Mouse (Mus musculus): ENCODE measurements around the gene Smoc1. TPM values are rescaled to one million over a fixed set of nuclear protein-coding genes. Genes with fewer than 3 reads are reported as not detected.

The Smoc1 gene
- polyA plus RNA-seq, 1 experiment = 2.9 TPM

DNA sequence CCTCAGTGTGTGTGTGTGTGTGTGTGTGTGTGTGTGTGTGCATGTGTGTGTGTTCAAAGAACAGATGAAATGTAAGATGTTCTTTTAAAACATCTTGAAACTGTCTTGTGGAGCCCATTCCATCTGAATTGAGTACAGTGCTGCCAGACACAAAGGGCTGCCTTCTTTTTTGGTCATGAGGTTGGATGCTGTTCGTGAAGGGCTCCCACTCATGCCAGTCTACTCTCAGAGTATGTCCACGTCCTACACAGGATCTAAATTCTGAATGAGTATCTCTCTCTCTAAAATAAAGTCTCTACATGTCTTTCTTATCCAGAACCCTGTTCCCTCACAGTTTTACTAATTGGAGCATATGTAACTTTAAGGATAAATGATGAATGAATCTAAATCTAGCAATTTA lies 182.0 kb downstream of the Smoc1 start:
- Histone ChIP-seq H3K27ac (ENCODE audit: insufficient read depth, low read depth, low read length) (no peak overlapping the region), H3K27me3 (replicated peaks; ENCODE audit: control insufficient read depth, insufficient read depth, low read length) (no peaks in the 10 kb centered on the region), H3K36me3 (ENCODE audit: control insufficient read depth, insufficient read depth, low read length) (no peaks in the 10 kb centered on the region), H3K4me3 (ENCODE audit: insufficient read depth, low read depth, low read length) (no peak overlapping the region), H3K4me1 (ENCODE audit: control insufficient read depth, insufficient read depth, low read length) (no peaks in the 10 kb centered on the region)
- 47% methylated on average over 2 of the region's 2 CpGs for WGBS
- TF ChIP-seq POLR2A (IDR thresholded peaks at IDR 0.05; ENCODE audit: low read depth, low read length) = no peak
- TF ChIP-seq CTCF (conservative IDR thresholded peaks at IDR 0.05; ENCODE audit: insufficient read depth, insufficient read length, low read depth, low read length) = no peak
- DNase-seq = no peak

DNA sequence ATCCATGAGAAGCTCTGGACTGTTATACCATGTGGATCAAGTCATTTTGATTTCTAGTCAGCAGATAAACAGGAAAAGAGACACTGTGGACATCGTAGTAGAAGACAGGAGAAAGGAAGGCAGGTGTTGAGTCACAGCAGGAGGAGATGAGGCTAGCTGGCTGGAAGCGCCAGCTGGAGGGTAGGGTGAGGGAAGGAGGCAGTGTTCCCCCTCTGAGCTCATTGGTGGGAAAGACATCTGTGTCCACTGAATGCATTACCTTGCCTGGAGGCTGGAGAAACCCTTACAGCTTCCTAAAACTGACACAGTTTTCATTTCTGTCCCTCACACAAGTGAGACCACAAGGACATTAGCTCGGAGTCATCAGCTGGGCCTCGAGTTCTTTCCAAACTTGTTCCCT lies 192.7 kb downstream of the Smoc1 start:
- H3K4me1 ChIP-seq (ENCODE audit: control insufficient read depth, insufficient read depth, low read length) = no peaks in the 10 kb centered on the region
- no peak for TF ChIP-seq POLR2A (IDR thresholded peaks at IDR 0.05; ENCODE audit: low read depth, low read length)
- no peak for TF ChIP-seq CTCF (conservative IDR thresholded peaks at IDR 0.05; ENCODE audit: insufficient read depth, insufficient read length, low read depth, low read length)
- WGBS = 63% methylated on average over 4 of the region's 4 CpGs
- H3K27ac ChIP-seq (ENCODE audit: insufficient read depth, low read depth, low read length) = no peak overlapping the region
- no peak for DNase-seq
- H3K4me3 ChIP-seq (ENCODE audit: insufficient read depth, low read depth, low read length) = no peak overlapping the region
- H3K36me3 ChIP-seq (ENCODE audit: control insufficient read depth, insufficient read depth, low read length) = no peaks in the 10 kb centered on the region
- no peaks in the 10 kb centered on the region for H3K27me3 ChIP-seq (replicated peaks; ENCODE audit: control insufficient read depth, insufficient read depth, low read length)

DNA sequence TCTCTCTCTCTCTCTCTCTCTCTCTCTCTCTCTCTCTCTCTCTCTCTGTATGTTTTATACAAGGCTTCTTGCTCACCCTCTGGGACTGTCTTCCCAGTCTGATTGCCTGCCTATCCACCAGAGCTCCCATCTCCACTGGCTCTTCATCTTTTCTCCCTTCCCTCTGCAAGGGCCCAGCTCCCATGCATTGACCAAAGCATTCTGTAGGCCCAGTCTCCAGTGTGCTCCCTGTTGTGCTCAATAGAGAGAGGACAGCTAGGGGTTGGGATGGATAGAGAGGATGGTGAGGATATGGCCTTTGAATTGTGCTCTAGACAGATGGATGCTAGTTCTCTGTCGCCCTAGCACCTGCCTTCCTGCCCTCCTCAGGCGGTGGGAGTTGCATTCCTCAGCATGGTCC lies 196.7 kb downstream of the Smoc1 start:
- Histone ChIP-seq H3K27me3 (replicated peaks; ENCODE audit: control insufficient read depth, insufficient read depth, low read length) (no peaks in the 10 kb centered on the region; the same call in 1 of the 2 replicates), H3K27ac (ENCODE audit: insufficient read depth, low read depth, low read length) (no peak overlapping the region), H3K4me1 (ENCODE audit: control insufficient read depth, insufficient read depth, low read length) (no peaks in the 10 kb centered on the region), H3K4me3 (ENCODE audit: insufficient read depth, low read depth, low read length) (no peak overlapping the region), H3K36me3 (ENCODE audit: control insufficient read depth, insufficient read depth, low read length) (no peaks in the 10 kb centered on the region)
- WGBS = 59% methylated on average over 2 of the region's 2 CpGs
- no peak for DNase-seq
- no peak for TF ChIP-seq POLR2A (IDR thresholded peaks at IDR 0.05; ENCODE audit: low read depth, low read length)

DNA sequence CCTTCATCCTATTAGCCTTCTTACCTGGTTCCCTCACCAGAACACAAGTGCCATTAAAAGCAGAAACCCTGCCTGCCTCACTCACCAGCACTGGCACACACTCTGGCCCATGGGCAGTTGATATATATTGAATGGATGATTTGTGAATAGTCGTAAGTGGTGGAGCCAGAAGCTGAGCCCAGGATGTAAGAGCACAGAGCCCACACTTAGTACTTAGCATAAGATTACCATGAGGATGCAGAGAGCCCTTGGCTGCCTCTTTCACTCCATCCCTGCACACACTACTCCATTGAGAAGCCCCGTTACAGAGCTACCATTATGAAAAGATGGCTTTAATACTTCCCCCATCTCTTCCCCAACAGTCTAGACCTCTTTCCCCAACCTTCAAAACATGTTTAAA lies 198.2 kb downstream of the Smoc1 start:
- no peak for TF ChIP-seq CTCF (conservative IDR thresholded peaks at IDR 0.05; ENCODE audit: insufficient read depth, insufficient read length, low read depth, low read length)
- TF ChIP-seq POLR2A (IDR thresholded peaks at IDR 0.05; ENCODE audit: low read depth, low read length) = no peak
- Histone ChIP-seq H3K36me3 (ENCODE audit: control insufficient read depth, insufficient read depth, low read length) (no peaks in the 10 kb centered on the region), H3K4me1 (ENCODE audit: control insufficient read depth, insufficient read depth, low read length) (no peaks in the 10 kb centered on the region), H3K27ac (ENCODE audit: insufficient read depth, low read depth, low read length) (no peak overlapping the region), H3K27me3 (replicated peaks; ENCODE audit: control insufficient read depth, insufficient read depth, low read length) (no peaks in the 10 kb centered on the region; the same call in 1 of the 2 replicates), H3K4me3 (ENCODE audit: insufficient read depth, low read depth, low read length) (no peak overlapping the region)
- WGBS = 72% methylated on average over 2 of the region's 2 CpGs
- no peak for DNase-seq

DNA sequence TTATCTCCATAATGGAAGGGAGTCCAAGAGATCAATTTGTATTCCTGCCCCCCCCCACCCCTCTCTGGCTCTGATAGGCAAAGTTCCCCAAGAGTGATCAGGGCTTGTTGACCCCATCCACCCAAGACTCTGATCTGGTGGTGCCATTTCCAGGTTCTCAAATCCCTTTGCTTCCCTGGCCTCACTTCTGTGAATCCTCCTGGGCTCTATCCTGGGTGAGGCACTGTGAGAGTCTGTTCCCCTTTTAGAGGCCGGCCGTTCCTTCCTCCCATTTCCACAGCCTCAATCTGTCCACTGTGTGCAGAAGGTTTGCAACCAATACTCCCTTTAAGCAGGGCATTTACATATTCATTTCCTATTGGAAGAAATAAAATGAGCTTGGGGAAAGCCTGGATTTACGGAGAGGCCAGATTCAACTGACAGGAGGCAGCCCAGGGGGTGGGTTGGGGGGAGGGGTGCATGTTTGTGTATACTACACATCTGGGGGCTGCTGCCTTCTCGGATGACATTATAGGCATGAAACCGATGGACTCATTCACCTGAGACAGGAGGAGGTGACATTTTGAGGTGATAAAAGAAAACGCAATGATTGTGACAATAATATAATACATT lies 199.5 kb downstream of the Smoc1 start:
- no peak for TF ChIP-seq CTCF (conservative IDR thresholded peaks at IDR 0.05; ENCODE audit: insufficient read depth, insufficient read length, low read depth, low read length)
- TF ChIP-seq POLR2A (IDR thresholded peaks at IDR 0.05; ENCODE audit: low read depth, low read length) = no peak
- no peaks in the 10 kb centered on the region for H3K4me1 ChIP-seq (ENCODE audit: control insufficient read depth, insufficient read depth, low read length)
- 19% methylated on average over 6 of the region's 6 CpGs for WGBS
- H3K27ac ChIP-seq (ENCODE audit: insufficient read depth, low read depth, low read length) = no peak overlapping the region
- H3K36me3 ChIP-seq (ENCODE audit: control insufficient read depth, insufficient read depth, low read length) = no peaks in the 10 kb centered on the region
- no peak for DNase-seq
- no peak overlapping the region for H3K4me3 ChIP-seq (ENCODE audit: insufficient read depth, low read depth, low read length)
- H3K27me3 ChIP-seq (replicated peaks; ENCODE audit: control insufficient read depth, insufficient read depth, low read length) = no peaks in the 10 kb centered on the region; the same call in 1 of the 2 replicates

DNA sequence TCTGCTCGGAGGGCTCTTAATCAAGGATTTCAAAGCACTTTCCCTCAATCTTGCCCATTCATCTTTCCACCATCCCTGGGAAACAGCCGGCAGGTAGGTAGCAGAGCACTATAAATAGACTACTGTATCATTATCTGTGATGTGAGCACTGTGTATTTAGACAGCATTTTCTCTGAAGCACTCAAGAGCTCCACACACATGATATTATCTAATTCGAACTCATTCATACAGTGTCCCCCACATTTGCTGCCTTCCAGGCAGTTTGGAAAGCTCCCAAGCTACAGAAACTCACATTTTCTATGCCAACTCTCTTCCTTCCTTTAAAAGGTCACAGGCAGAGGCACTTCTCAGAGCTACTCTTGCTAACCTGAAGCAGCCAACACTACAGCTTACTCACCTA lies 200.0 kb downstream of the Smoc1 start:
- Histone ChIP-seq H3K36me3 (ENCODE audit: control insufficient read depth, insufficient read depth, low read length) (no peaks in the 10 kb centered on the region), H3K4me1 (ENCODE audit: control insufficient read depth, insufficient read depth, low read length) (no peaks in the 10 kb centered on the region), H3K4me3 (ENCODE audit: insufficient read depth, low read depth, low read length) (no peak overlapping the region), H3K27ac (ENCODE audit: insufficient read depth, low read depth, low read length) (no peak overlapping the region), H3K27me3 (replicated peaks; ENCODE audit: control insufficient read depth, insufficient read depth, low read length) (no peaks in the 10 kb centered on the region; the same call in 1 of the 2 replicates)
- WGBS = 41% methylated on average over 3 of the region's 3 CpGs
- DNase-seq = no peak
- TF ChIP-seq POLR2A (IDR thresholded peaks at IDR 0.05; ENCODE audit: low read depth, low read length) (no peak), CTCF (conservative IDR thresholded peaks at IDR 0.05; ENCODE audit: insufficient read depth, insufficient read length, low read depth, low read length) (no peak)

DNA sequence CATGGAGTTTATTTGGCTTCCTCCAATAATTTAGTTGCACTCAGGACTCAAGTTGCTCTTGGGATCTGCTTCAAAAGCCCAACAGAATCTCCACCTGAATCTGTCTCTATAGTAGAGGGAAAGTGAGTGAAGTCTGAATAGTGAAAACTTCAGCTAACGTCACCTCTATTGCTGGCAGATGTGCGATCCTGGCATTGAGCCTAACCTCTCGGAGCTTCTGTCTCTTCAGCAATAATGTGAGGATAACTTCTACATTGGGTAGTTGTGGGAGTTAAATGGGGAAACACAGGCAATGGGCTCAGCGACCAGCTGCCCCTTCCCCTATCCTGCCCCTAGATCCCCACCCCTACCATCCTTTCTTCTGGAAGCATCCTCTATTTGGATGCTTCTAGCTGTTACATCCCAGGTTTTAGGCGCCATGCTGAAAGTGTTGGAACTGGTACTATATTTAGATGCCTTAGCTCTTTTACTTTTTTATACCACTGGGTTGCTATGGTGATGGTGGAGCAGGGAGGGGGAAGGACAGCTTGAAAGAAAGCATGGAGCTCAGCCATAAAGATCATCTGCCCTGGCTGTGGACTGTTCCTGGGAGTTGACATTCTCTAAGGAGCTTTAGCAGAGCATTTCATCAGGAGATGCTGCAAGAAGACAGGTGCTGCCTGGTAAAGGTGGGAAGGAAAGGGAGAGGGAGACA lies 201.3 kb downstream of the Smoc1 start:
- Histone ChIP-seq H3K27ac (ENCODE audit: insufficient read depth, low read depth, low read length) (no peak overlapping the region), H3K27me3 (replicated peaks; ENCODE audit: control insufficient read depth, insufficient read depth, low read length) (no peaks in the 10 kb centered on the region; the same call in 1 of the 2 replicates), H3K4me3 (ENCODE audit: insufficient read depth, low read depth, low read length) (no peak overlapping the region), H3K36me3 (ENCODE audit: control insufficient read depth, insufficient read depth, low read length) (no peaks in the 10 kb centered on the region), H3K4me1 (ENCODE audit: control insufficient read depth, insufficient read depth, low read length) (no peaks in the 10 kb centered on the region)
- no peak for TF ChIP-seq POLR2A (IDR thresholded peaks at IDR 0.05; ENCODE audit: low read depth, low read length)
- no peak for TF ChIP-seq CTCF (conservative IDR thresholded peaks at IDR 0.05; ENCODE audit: insufficient read depth, insufficient read length, low read depth, low read length)
- WGBS = 56% methylated on average over 5 of the region's 5 CpGs
- no peak for DNase-seq
